Mouse (Mus musculus): ENCODE data around the gene Gm43191. TPM values are rescaled to one million over a fixed set of nuclear protein-coding genes. Genes with fewer than 3 reads are reported as not detected.
"Not testable (repeated sequence)": the region's sequence is repeated elsewhere in the genome, so short reads cannot be mapped to it uniquely, and the experiment has no call there.

Gene Gm43191
- polyA plus RNA-seq, 1 experiment from 2014 or later: not detected

DNA sequence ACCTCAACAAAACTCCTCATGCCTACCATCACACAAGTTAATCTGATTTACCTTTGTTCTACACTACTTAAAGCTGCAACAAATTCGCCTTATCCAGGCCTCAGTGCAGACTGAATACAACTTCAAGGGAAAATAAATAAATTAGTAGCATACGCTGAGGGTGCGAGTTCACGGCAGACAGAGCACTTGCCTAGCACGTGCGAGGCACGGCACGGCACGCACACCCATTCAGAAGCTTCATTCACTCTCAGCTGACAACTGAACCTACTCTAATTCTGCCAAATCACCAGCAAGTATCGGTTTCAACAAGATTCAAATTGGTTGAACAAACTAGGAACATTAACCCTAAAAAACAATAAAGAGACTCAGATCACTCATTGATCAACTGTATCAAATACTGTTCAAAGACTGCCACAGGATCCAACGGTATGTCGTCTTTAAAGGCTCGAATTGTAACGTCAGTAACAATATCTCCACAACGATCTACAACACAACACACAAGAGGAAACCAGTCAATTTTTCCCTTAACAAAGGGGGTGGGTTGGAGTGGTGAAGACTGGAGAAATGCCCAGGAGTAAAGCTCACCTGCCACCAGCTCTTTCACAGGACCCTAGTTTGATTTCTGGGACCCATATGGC lies 22.0 kb downstream of the Gm43191 start:
- Histone ChIP-seq H3K4me3 (no peak overlapping the region), H3K9me3 (replicated peaks) (no peaks in the 10 kb centered on the region), H3K4me1 (peaks cover 51% of the 10 kb centered on the region), H3K36me3 (no peaks in the 10 kb centered on the region), H3K27ac (replicated peaks) (no peak overlapping the region), H3K27me3 (ENCODE audit: low read depth, poor library complexity, severe bottlenecking) (no peaks in the 10 kb centered on the region)
- DNase-seq (ENCODE audit: low spot score): no peak
- 81% methylated on average over 15 of the region's 15 CpGs for WGBS

DNA sequence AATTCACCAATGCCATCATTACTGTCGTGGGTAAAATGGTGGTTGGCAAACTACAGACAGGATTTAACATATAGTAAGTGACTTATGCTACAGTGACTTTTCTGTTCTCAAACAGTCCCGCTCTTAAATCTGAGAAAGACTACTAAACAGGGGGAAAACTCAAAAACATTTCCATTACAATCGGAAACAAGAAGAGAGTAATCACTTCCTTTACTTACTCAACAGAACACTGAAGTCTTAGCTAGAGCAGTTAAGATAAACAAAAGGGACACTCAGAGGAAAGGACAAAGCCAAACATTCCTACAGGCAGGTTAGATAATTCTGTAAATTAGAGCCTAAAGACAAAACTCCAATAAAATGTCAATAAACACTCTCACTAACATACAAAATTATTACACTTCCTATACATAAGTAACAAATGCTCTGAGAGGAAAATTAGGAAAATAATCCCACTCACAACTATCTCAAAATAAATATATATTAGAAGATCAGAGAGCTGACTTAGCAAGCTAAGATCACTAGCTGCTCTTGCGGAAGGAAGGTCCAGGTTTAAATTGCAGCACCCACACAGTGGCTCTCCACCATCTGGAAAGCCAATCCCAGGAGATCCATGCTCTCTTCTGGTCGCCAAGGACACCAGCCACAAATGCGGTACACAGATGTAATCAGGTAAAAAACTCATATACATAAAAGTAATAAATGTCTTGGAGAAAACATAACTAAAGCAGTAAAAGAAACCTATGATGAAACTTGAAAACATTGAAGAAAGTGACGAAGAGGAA lies 24.7 kb downstream of the Gm43191 start:
- no peak overlapping the region for H3K4me3 ChIP-seq
- H3K4me1 ChIP-seq: peaks cover 50% of the 10 kb centered on the region
- H3K27ac ChIP-seq (replicated peaks): no peak overlapping the region
- H3K9me3 ChIP-seq (replicated peaks): no peaks in the 10 kb centered on the region
- H3K27me3 ChIP-seq (ENCODE audit: low read depth, poor library complexity, severe bottlenecking): no peaks in the 10 kb centered on the region
- no peak for DNase-seq (ENCODE audit: low spot score)
- 79% methylated on average over 7 of the region's 7 CpGs for WGBS
- H3K36me3 ChIP-seq: no peaks in the 10 kb centered on the region

DNA sequence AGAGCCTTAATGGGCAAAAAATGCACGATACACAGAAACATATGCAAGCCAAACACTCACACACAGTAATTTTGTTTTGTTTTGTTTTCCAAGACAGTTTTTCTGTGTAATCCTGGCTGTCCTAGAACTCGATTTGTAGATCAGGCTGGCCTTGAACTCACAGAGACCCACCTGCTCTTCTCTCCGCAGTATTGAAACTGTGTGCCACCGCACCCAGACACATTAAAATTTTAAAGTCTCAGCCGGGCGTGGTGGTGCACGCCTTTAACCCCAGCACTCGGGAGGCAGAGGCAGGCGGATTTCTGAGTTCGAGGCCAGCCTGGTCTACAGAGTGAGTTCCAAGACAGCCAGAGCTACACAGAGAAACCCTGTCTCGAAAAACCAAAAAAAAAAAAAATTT lies 27.0 kb downstream of the Gm43191 start:
- H3K9me3 ChIP-seq (replicated peaks); H3K4me3 ChIP-seq; DNase-seq (ENCODE audit: low spot score); H3K27me3 ChIP-seq (ENCODE audit: low read depth, poor library complexity, severe bottlenecking); H3K27ac ChIP-seq (replicated peaks): not testable (repeated sequence)
- WGBS: 92% methylated on average over 11 of the region's 11 CpGs
- H3K4me1 ChIP-seq: peaks cover 27% of the 10 kb centered on the region
- peaks cover 16% of the 10 kb centered on the region for H3K36me3 ChIP-seq

DNA sequence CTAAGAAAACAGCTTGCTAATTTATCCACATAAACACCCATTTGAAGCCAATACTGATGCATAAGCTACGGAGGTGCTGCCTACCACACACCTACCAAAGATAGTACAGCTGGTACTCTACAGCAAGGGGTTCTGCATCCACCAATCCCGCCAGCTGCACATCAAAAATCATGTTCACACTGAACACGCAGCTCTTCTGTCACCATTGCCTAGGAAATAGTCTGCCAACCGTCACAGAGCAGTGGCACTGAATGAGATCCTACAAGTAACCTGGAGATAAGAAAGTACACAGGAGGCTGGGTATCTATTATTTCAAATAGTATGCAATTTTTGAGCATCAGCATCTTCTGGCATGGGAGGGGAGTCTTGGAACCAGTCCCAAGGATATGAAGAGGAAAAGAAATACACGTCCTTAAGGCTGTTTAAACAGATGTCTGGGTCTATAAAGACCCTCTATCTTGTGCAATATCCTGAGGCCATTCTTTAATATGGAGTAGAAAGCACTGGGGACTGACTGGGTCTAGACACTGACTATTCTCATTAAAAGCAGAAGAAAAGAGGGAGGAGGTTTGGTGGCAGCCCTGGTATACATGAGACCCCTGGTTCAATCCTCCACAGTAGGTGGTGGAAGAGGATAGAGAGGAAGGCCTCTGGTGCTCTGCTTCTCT lies 27.6 kb downstream of the Gm43191 start:
- WGBS: 90% methylated on average over 5 of the region's 5 CpGs
- DNase-seq (ENCODE audit: low spot score): no peak
- H3K27ac ChIP-seq (replicated peaks): no peak overlapping the region
- H3K9me3 ChIP-seq (replicated peaks): no peaks in the 10 kb centered on the region
- H3K4me3 ChIP-seq: no peak overlapping the region
- peaks cover 22% of the 10 kb centered on the region for H3K4me1 ChIP-seq
- peaks cover 23% of the 10 kb centered on the region for H3K36me3 ChIP-seq
- H3K27me3 ChIP-seq (ENCODE audit: low read depth, poor library complexity, severe bottlenecking): no peaks in the 10 kb centered on the region

DNA sequence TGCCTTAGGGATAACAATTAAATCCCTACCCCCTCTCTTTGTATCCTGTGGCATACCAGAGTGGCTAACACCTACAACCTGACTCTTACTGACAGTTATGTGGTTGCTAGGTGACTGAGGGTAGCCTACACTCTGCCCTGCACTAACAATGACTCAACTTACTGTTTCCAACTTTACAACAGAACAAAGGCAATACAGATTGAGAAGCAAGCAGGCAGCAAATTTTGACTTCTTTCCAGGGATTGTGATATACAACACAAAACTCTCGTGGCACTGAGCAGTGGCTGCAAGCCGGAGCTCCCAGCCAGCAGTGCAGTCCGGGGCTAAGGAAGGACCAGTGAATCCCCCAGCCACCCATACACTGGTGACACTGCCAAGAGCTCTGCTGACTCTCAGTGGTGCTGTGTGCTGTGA lies 29.0 kb downstream of the Gm43191 start:
- H3K27ac ChIP-seq (replicated peaks): no peak overlapping the region
- WGBS: 82% methylated on average over 3 of the region's 3 CpGs
- H3K4me1 ChIP-seq: peaks cover 11% of the 10 kb centered on the region; the same call in 1 of the 2 replicates
- H3K9me3 ChIP-seq (replicated peaks): no peaks in the 10 kb centered on the region
- H3K4me3 ChIP-seq: no peak overlapping the region
- peaks cover 30% of the 10 kb centered on the region for H3K36me3 ChIP-seq
- no peaks in the 10 kb centered on the region for H3K27me3 ChIP-seq (ENCODE audit: low read depth, poor library complexity, severe bottlenecking)
- DNase-seq (ENCODE audit: low spot score): no peak

DNA sequence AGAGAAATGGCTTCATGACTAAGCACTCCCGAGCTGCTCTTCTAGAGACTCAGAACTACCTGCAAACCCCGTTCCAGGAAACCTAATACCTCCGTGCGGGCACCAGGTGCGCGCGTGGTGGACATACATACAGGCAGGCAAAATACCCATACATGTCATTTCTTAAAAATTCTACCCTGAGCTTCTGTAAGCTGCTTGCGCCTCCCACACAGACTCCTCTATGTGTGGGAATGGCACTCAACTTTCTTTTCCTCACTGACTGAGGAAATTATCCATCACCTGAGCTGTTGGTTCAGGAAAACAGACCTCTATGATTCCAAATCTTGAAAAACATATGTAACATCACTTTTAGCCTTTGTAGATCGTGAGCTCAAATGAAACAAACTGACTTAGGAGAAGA lies 30.4 kb downstream of the Gm43191 start:
- DNase-seq (ENCODE audit: low spot score): no peak
- Histone ChIP-seq H3K9me3 (replicated peaks) (no peaks in the 10 kb centered on the region), H3K27ac (replicated peaks) (no peak overlapping the region), H3K4me3 (no peak overlapping the region), H3K4me1 (peaks cover 4% of the 10 kb centered on the region; the same call in 1 of the 2 replicates), H3K36me3 (peaks cover 43% of the 10 kb centered on the region), H3K27me3 (ENCODE audit: low read depth, poor library complexity, severe bottlenecking) (no peaks in the 10 kb centered on the region)
- WGBS: 96% methylated on average over 9 of the region's 9 CpGs

DNA sequence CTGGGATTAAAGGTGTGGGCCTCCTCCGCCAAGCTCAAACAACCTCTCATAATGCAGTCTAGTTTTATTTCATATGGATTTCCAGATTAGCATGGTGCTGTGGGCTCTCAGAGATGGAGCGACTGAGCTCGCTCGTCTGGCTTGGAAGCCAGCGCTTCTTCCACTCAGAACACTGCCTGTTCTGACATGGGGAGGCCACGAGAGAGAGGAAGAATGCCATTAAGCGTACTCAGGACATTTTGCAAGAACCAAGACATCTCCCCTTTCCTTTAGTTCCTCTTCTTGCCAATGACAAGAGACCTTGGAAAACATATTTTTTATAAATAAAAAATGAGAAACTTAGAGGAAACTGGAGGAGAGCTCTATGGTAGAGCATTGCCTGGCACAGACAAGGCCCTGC lies 32.3 kb downstream of the Gm43191 start:
- no peak overlapping the region for H3K27ac ChIP-seq (replicated peaks)
- 94% methylated on average over 7 of the region's 7 CpGs for WGBS
- H3K36me3 ChIP-seq: peaks cover 62% of the 10 kb centered on the region

DNA sequence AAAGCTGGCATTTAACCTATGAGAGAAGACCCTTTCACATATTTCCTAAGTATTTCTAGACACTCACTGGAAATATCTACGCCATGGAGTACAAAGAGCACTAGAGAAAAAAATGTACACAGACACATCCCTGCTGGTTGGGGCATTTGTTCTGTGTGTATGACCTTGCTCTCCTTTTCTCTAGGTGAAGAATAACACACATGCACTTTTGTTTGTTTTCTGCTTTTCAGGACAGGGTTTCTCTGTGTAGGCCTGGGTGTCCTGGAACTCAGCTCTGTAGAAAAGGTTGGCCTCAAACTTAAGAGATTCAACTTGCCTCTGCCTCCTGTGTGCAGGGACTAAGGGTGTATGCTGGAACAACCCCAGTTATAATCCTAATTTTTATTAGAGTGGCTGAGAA lies 34.7 kb downstream of the Gm43191 start:
- Histone ChIP-seq H3K27ac (replicated peaks) (no peak overlapping the region), H3K9me3 (replicated peaks) (no peaks in the 10 kb centered on the region), H3K4me1 (no peaks in the 10 kb centered on the region), H3K4me3 (no peak overlapping the region), H3K36me3 (peaks cover 86% of the 10 kb centered on the region), H3K27me3 (ENCODE audit: low read depth, poor library complexity, severe bottlenecking) (no peaks in the 10 kb centered on the region)
- 95% methylated on average over 1 of the region's 1 CpGs for WGBS
- DNase-seq (ENCODE audit: low spot score): no peak

More for the DNA sequence above, 32.3 kb downstream of the Gm43191 start:
- H3K4me1 ChIP-seq: peaks cover 4% of the 10 kb centered on the region; the same call in 1 of the 2 replicates
- no peak for DNase-seq (ENCODE audit: low spot score)
- no peak overlapping the region for H3K4me3 ChIP-seq
- H3K27me3 ChIP-seq (ENCODE audit: low read depth, poor library complexity, severe bottlenecking): no peaks in the 10 kb centered on the region
- H3K9me3 ChIP-seq (replicated peaks): no peaks in the 10 kb centered on the region

DNA sequence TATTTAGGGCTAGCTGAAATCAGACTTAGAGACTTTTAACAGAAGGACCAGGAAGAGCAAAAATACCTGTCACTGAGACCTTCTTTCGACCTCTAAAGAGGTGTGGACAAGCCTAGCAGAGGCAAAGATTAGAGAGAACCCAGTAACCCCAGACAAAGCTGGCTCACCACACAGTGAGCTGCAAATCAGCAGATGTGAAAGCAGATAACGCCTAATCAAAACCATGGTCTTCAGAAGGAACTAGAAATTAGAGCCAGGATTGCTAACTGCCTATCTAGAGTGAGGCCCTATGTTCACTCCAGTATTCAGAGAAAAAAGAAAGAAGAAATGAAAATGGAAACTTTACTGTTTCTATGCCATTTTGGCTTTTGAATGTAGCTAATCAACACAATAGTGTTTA lies 38.7 kb downstream of the Gm43191 start:
- WGBS: 94% methylated on average over 2 of the region's 2 CpGs
- no peaks in the 10 kb centered on the region for H3K4me1 ChIP-seq
- DNase-seq (ENCODE audit: low spot score): no peak
- no peaks in the 10 kb centered on the region for H3K27me3 ChIP-seq (ENCODE audit: low read depth, poor library complexity, severe bottlenecking)
- no peaks in the 10 kb centered on the region for H3K9me3 ChIP-seq (replicated peaks)
- no peak overlapping the region for H3K27ac ChIP-seq (replicated peaks)
- H3K36me3 ChIP-seq: peaks cover 99% of the 10 kb centered on the region
- no peak overlapping the region for H3K4me3 ChIP-seq

DNA sequence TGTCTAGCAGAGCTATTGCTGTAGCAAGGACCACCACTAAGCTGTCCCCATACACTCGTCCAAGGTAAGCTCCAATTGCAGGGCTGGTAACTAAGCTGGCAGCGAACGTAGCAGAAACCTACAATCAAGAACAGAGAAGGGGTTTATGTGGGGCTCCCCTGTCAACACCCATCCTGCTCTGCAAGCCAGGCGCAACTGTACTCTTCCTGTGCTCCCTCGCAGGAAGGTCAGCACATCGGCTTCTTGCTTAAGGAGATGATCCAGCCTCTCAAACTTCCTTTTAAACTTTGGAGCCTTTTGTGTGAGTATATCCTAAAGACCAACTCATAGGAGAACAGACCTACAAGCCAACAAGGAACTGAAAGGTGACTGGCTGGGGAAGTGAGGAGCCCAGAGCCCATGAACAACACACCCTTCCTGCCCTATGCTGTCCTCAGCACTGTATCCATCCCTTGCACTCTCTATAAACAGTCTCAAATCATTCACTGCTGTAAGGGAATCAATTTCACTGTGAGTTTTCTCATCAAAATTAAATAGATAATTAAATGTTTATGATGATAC lies 39.2 kb downstream of the Gm43191 start:
- no peak for DNase-seq (ENCODE audit: low spot score)
- H3K27ac ChIP-seq (replicated peaks): no peak overlapping the region
- WGBS: 94% methylated on average over 6 of the region's 6 CpGs
- no peak overlapping the region for H3K4me3 ChIP-seq
- no peaks in the 10 kb centered on the region for H3K27me3 ChIP-seq (ENCODE audit: low read depth, poor library complexity, severe bottlenecking)
- no peaks in the 10 kb centered on the region for H3K4me1 ChIP-seq
- peaks cover 100% of the 10 kb centered on the region for H3K36me3 ChIP-seq
- no peaks in the 10 kb centered on the region for H3K9me3 ChIP-seq (replicated peaks)

DNA sequence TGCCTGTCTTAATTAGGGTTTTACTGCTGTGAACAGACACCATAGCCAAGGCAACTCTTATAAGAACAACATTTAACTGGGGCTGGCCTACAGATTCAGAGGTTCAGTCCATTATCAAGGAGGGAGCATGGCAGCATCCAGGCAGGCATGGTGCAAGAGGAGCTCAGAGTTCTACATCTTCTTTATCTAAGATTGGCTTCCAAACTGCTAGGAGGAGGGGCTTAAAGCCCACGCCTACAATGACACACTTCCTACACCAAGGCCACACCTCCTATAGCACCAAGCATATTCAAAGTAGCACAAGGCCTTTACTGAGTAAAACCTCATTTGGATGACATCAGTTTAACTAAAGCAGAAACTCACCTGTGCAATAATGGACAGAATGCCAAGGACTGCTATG lies 41.0 kb downstream of the Gm43191 start:
- Histone ChIP-seq H3K9me3 (replicated peaks) (no peaks in the 10 kb centered on the region), H3K36me3 (peaks cover 100% of the 10 kb centered on the region), H3K27me3 (ENCODE audit: low read depth, poor library complexity, severe bottlenecking) (no peaks in the 10 kb centered on the region), H3K27ac (replicated peaks) (no peak overlapping the region), H3K4me1 (no peaks in the 10 kb centered on the region), H3K4me3 (no peak overlapping the region)
- WGBS: 81% methylated on average over 1 of the region's 1 CpGs
- DNase-seq (ENCODE audit: low spot score): no peak

DNA sequence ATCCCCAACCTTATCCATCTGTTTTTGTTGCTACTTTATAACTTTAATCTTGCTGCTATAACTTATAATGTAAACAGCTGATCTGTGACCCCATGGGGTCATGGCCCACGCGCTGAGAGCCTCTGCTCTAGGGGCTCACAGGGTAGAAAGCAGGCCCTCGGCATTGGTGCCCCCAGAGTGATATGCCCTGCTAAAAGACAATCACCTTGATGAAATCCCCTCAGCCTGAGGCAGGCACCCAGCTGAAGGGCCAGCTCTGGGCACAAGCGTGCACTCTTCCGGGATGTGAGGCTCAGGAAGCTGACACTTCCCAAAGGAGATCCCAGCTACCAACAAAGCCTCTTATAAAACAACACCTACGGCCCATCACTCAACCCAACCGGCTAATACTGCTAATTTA lies 42.5 kb downstream of the Gm43191 start:
- no peak overlapping the region for H3K27ac ChIP-seq (replicated peaks)
- WGBS: 94% methylated on average over 7 of the region's 7 CpGs
- H3K9me3 ChIP-seq (replicated peaks): no peaks in the 10 kb centered on the region
- no peaks in the 10 kb centered on the region for H3K4me1 ChIP-seq
- peaks cover 100% of the 10 kb centered on the region for H3K36me3 ChIP-seq
- DNase-seq (ENCODE audit: low spot score): no peak
- no peaks in the 10 kb centered on the region for H3K27me3 ChIP-seq (ENCODE audit: low read depth, poor library complexity, severe bottlenecking)
- H3K4me3 ChIP-seq: no peak overlapping the region

Measured in midbrain, embryonic 10.5 days (tissue).